21 mouse cellular contexts compared by ENCODE assay signal in genomic region chr6:135646177-135646576, GRCm38 (mm10).
A peak's percentile ranks its signal among the peaks of the same experiment; 100 is the strongest.
DNase-seq lines count a peak whose midpoint lies in the region; ATAC-seq and TF ChIP-seq lines count a peak whose summit lies in the region.
"Had no signal": no experiment of that assay in that cellular context is flagged by ENCODE, and none has a peak within 500 bp of the region (broad histone marks: within the 10 kb centered on the region; RNA-seq: fewer than 3 reads in every experiment).

No protein-coding gene starts in this region.

- H3K79me2 ChIP-seq in heart, adult 2 months (replicated peaks; ENCODE audit: control insufficient read depth, insufficient read depth, low read length), result no peaks in the 10 kb centered on the region

- DNase-seq in heart, adult 2 months, result no peak
- DNase-seq in heart, postnatal 36 days, result no peak
- DNase-seq in left cerebral cortex, adult 2 months (ENCODE audit: extremely low spot score in 1 of 2, low spot score in 2 of 2), result no peak
- DNase-seq in left cerebral cortex, adult 9 months (ENCODE audit: low spot score in 2 of 2), result no peak
- DNase-seq in ES-CJ7 (ENCODE audit: low read depth, low spot score), result peak; percentile 63
- no peak for DNase-seq in stomach, postnatal 0 days (ENCODE audit: low spot score)
- no peak for DNase-seq in hindbrain, embryonic 11.5 days (ENCODE audit: low spot score)
- DNase-seq: cerebellum, adult 18-20 months; cerebellum, postnatal 25 days; forebrain, postnatal 0 days; heart, adult 18-20 months; heart, postnatal 4 days; left cerebral cortex, postnatal 4 days; liver; lung, adult 2 months; right cerebral cortex, postnatal 14 days; thymus, adult 2 months had no signal

- ATAC-seq in stomach, postnatal 0 days (ENCODE audit: low FRiP score, low TSS enrichment), result no peak
- no peak for ATAC-seq in hindbrain, embryonic 11.5 days (ENCODE audit: low FRiP score)
- ATAC-seq: forebrain, postnatal 0 days; hindbrain, embryonic 16.5 days; intestine, embryonic 16.5 days; midbrain, embryonic 16.5 days had no signal

- H3K4me3 ChIP-seq in heart, adult 2 months, result no peak overlapping the region
- H3K4me3 ChIP-seq in left cerebral cortex, adult 2 months, result no peak overlapping the region
- H3K4me3 ChIP-seq in stomach, postnatal 0 days (ENCODE audit: low read depth, low read length), result no peak overlapping the region
- no peak overlapping the region for H3K4me3 ChIP-seq in hindbrain, embryonic 11.5 days (ENCODE audit: low read depth, low read length)
- H3K4me3 ChIP-seq: embryonic facial prominence, embryonic 15.5 days had no signal

- no peak for TF ChIP-seq POLR2A in heart, adult 2 months (IDR thresholded peaks at IDR 0.05; ENCODE audit: insufficient read depth, low read depth, low read length)

- no peaks in the 10 kb centered on the region for H3K9me3 ChIP-seq in stomach, postnatal 0 days (ENCODE audit: control insufficient read depth, low read length)
- no peaks in the 10 kb centered on the region for H3K9me3 ChIP-seq in hindbrain, embryonic 11.5 days (ENCODE audit: control insufficient read depth, low read length)
- H3K9me3 ChIP-seq: embryonic facial prominence, embryonic 15.5 days had no signal

- H3K27ac ChIP-seq in heart, adult 2 months, result no peak overlapping the region
- H3K27ac ChIP-seq in left cerebral cortex, adult 2 months, result no peak overlapping the region
- no peak overlapping the region for H3K27ac ChIP-seq in stomach, postnatal 0 days (replicated peaks)
- no peak overlapping the region for H3K27ac ChIP-seq in hindbrain, embryonic 11.5 days (ENCODE audit: low read depth, low read length)
- H3K27ac ChIP-seq: embryonic facial prominence, embryonic 15.5 days had no signal

- intact Hi-C loops in heart, adult 2 months (cut with DNase I), result loop anchor here (10.0 kb wide), 1 partner anchor 201 kb away; no protein-coding TSS in a partner anchor
- intact Hi-C loops in heart, postnatal 36 days (cut with DNase I), result no loop called here
- intact Hi-C loops in left cerebral cortex, adult 2 months (cut with DNase I), result no loop called here

- no peak overlapping the region for H3K9ac ChIP-seq in heart, adult 2 months (ENCODE audit: low read depth, low read length)
- H3K9ac ChIP-seq in stomach, postnatal 0 days (ENCODE audit: low read length), result no peak overlapping the region
- H3K9ac ChIP-seq in hindbrain, embryonic 11.5 days (ENCODE audit: low read depth, low read length), result no peak overlapping the region
- H3K9ac ChIP-seq: embryonic facial prominence, embryonic 15.5 days; forebrain, postnatal 0 days had no signal

- peak; percentile 24 for TF ChIP-seq CTCF in heart, adult 2 months (IDR thresholded peaks at IDR 0.05)
- peak; percentile 29 for TF ChIP-seq CTCF in left cerebral cortex, adult 2 months (IDR thresholded peaks at IDR 0.05)
- TF ChIP-seq CTCF in stomach, postnatal 0 days (IDR thresholded peaks at IDR 0.05; ENCODE audit: low read depth), result 0 out of 2 replicates have a peak, but pooled peaks have one; percentile 6

- no peaks in the 10 kb centered on the region for H3K27me3 ChIP-seq in heart, adult 2 months (ENCODE audit: control insufficient read depth, insufficient read depth, low read length)
- no peaks in the 10 kb centered on the region for H3K27me3 ChIP-seq in stomach, postnatal 0 days (ENCODE audit: control insufficient read depth, insufficient read depth, low read length)
- no peaks in the 10 kb centered on the region for H3K27me3 ChIP-seq in hindbrain, embryonic 11.5 days (ENCODE audit: control insufficient read depth, insufficient read depth, low read length)
- H3K27me3 ChIP-seq: embryonic facial prominence, embryonic 15.5 days had no signal

- H3K36me3 ChIP-seq in heart, adult 2 months (ENCODE audit: control insufficient read depth, insufficient read depth, low read length), result no peaks in the 10 kb centered on the region
- H3K36me3 ChIP-seq in stomach, postnatal 0 days (ENCODE audit: control insufficient read depth, insufficient read depth, low read length), result no peaks in the 10 kb centered on the region
- H3K36me3 ChIP-seq in hindbrain, embryonic 11.5 days (ENCODE audit: control insufficient read depth, insufficient read depth, low read length), result no peaks in the 10 kb centered on the region
- H3K36me3 ChIP-seq: embryonic facial prominence, embryonic 15.5 days had no signal

- no peak overlapping the region for H3K4me2 ChIP-seq in stomach, postnatal 0 days (replicated peaks; ENCODE audit: low read depth)
- H3K4me2 ChIP-seq in hindbrain, embryonic 11.5 days (replicated peaks; ENCODE audit: low read depth, low read length), result no peak overlapping the region
- H3K4me2 ChIP-seq: embryonic facial prominence, embryonic 15.5 days had no signal

- no peaks in the 10 kb centered on the region for H3K4me1 ChIP-seq in heart, adult 2 months (ENCODE audit: control insufficient read depth, insufficient read depth, low read length)
- H3K4me1 ChIP-seq in stomach, postnatal 0 days (replicated peaks; ENCODE audit: control insufficient read depth, insufficient read depth), result no peaks in the 10 kb centered on the region
- no peaks in the 10 kb centered on the region for H3K4me1 ChIP-seq in hindbrain, embryonic 11.5 days (replicated peaks; ENCODE audit: control insufficient read depth, insufficient read depth, low read length)
- H3K4me1 ChIP-seq: embryonic facial prominence, embryonic 15.5 days had no signal

- TF ChIP-seq EP300 in heart, adult 2 months (IDR thresholded peaks at IDR 0.05; ENCODE audit: insufficient read depth, low read depth, low read length), result no peak
- TF ChIP-seq EP300 in stomach, postnatal 0 days (optimal IDR thresholded peaks at IDR 0.05), result no peak

- WGBS in heart, adult 2 months, result 42% methylated on average over 1 of the region's 1 CpGs
- 79% methylated on average over 1 of the region's 1 CpGs for WGBS in stomach, postnatal 0 days
- 57% methylated on average over 1 of the region's 1 CpGs for WGBS in hindbrain, embryonic 11.5 days
